Mouse (Mus musculus) heart, embryonic 11.5 days (tissue): Measurements from ENCODE around the gene Smyd1. TPM values are rescaled to one million over a fixed set of nuclear protein-coding genes. Genes with fewer than 3 reads are reported as not detected.

Source experiments
- ATAC-seq: fragments of 200-750 bp; cut with Nextera tagmentation; replicated peaks from 2 replicates; pipeline ENCODE4 v1.8.0; 2017; ENCODE audit warnings: moderate library complexity; ENCODE audit not compliant: insufficient number of reproducible peaks, low FRiP score, low TSS enrichment
- H3K27ac ChIP-seq: fragments of 300-500 bp; sonication (generic); 2 replicates; pipeline ENCODE4 v1.5.1; 2014; ENCODE audit warnings: mild to moderate bottlenecking, low read depth, low read length
- H3K27me3 ChIP-seq: fragments of 300-500 bp; sonication (generic); 2 replicates; pipeline ENCODE4 v1.6.1; 2014; ENCODE audit warnings: mild to moderate bottlenecking, low read length, mixed read lengths; ENCODE audit not compliant: control insufficient read depth, insufficient read depth
- H3K36me3 ChIP-seq: fragments of 300-500 bp; sonication (generic); 2 replicates; pipeline ENCODE4 v1.6.1; 2014; ENCODE audit warnings: mild to moderate bottlenecking, low read length, moderate library complexity, mixed read lengths; ENCODE audit not compliant: control insufficient read depth, insufficient read depth
- H3K4me1 ChIP-seq: fragments of 300-500 bp; sonication (generic); 2 replicates; pipeline ENCODE4 v1.6.1; 2014; ENCODE audit warnings: low read length; ENCODE audit not compliant: control insufficient read depth, insufficient read depth
- H3K4me2 ChIP-seq: fragments of 300-500 bp; sonication (generic); 2 replicates; pipeline ENCODE4 v1.6.1; 2014; ENCODE audit warnings: mild to moderate bottlenecking, moderate library complexity
- H3K4me3 ChIP-seq: fragments of 300-500 bp; sonication (generic); 2 replicates; pipeline ENCODE4 v1.5.1; 2014; ENCODE audit warnings: low read depth, low read length
- H3K9ac ChIP-seq: fragments of 300-500 bp; sonication (generic); 2 replicates; pipeline ENCODE4 v1.6.1; 2014; ENCODE audit warnings: mild to moderate bottlenecking, low read depth, low read length, moderate library complexity
- H3K9me3 ChIP-seq: fragments of 300-500 bp; sonication (generic); replicated peaks from 2 replicates; pipeline ENCODE4 v1.6.1; 2016; ENCODE audit warnings: low read length; ENCODE audit not compliant: control insufficient read depth
- WGBS: fragments of 180-500 bp; shearing (Covaris S2); extraction: QIAGEN DNeasy Blood & Tissue Kit; methylation state at CpG from one replicate; pipeline ENCODE4 v1.1.7; 2014; ENCODE audit not compliant: insufficient replicate concordance; 5-methylcytosine and 5-hydroxymethylcytosine counted together
- polyA plus RNA-seq: library from polyadenylated mRNA; unstranded; fragments of >200 nt; fragmentation: Nextera tagmentation; extraction: Ambion mirVana; gene quantifications from 2 replicates; pipeline ENCODE4 v1.2.1, GENCODE M21; 2014

The Smyd1 gene
- polyA plus RNA-seq, 1 experiment from 2014 or later, result 164 TPM

- H3K27me3 ChIP-seq, result no peaks in the 10 kb centered on the region
- no peaks in the 10 kb centered on the region for H3K36me3 ChIP-seq
- ATAC-seq, result 0 out of 2 replicates have a peak, but pooled peaks have one; percentile 39
- peaks cover under 1% of the 10 kb centered on the region; the same call in 1 of the 2 replicates for H3K4me1 ChIP-seq
- H3K9ac ChIP-seq, result no peak overlapping the region
- no peak overlapping the region for H3K27ac ChIP-seq
- 61% methylated on average over 5 of the region's 5 CpGs for WGBS
- no peaks in the 10 kb centered on the region for H3K9me3 ChIP-seq
- H3K4me3 ChIP-seq, result no peak overlapping the region
- no peak overlapping the region for H3K4me2 ChIP-seq
Measured at GRCm38 (mm10) chr6:71203674-71204073, 118.4 kb downstream of the Smyd1 start.

GRCm38 (mm10) chr6:71201925-71202324, 120.1 kb downstream of the Smyd1 start:
- Histone ChIP-seq H3K9me3 (no peaks in the 10 kb centered on the region), H3K9ac (no peak overlapping the region), H3K36me3 (no peaks in the 10 kb centered on the region), H3K4me1 (peaks cover 13% of the 10 kb centered on the region), H3K27me3 (no peaks in the 10 kb centered on the region), H3K4me3 (no peak overlapping the region), H3K4me2 (no peak overlapping the region), H3K27ac (no peak overlapping the region)
- ATAC-seq, result no peak
- 46% methylated on average over 5 of the region's 5 CpGs for WGBS

DNA sequence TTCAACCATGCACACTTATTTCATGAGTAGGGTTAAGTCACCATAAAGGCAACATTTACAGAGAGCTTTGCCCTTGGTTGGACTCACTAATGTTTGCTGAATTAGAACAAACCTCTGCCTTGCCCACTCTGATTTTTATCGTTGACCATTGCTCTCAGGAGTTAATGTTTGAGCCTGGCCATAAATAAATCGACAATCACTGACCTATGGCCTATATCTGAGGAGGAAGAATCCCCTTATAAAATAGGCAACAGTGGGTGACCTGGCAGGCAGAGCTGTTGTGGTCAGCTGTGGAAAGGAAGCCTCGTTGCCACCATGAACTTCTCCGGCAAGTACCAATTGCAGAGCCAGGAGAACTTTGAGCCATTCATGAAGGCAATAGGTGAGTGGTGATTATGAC, 122.4 kb downstream of the Smyd1 start, which contains the start of gene Fabp1:
TSS of gene Fabp1 (plus strand) at position 216 of the 400 bp plus-strand sequence.
- H3K36me3 ChIP-seq, result no peaks in the 10 kb centered on the region

DNA sequence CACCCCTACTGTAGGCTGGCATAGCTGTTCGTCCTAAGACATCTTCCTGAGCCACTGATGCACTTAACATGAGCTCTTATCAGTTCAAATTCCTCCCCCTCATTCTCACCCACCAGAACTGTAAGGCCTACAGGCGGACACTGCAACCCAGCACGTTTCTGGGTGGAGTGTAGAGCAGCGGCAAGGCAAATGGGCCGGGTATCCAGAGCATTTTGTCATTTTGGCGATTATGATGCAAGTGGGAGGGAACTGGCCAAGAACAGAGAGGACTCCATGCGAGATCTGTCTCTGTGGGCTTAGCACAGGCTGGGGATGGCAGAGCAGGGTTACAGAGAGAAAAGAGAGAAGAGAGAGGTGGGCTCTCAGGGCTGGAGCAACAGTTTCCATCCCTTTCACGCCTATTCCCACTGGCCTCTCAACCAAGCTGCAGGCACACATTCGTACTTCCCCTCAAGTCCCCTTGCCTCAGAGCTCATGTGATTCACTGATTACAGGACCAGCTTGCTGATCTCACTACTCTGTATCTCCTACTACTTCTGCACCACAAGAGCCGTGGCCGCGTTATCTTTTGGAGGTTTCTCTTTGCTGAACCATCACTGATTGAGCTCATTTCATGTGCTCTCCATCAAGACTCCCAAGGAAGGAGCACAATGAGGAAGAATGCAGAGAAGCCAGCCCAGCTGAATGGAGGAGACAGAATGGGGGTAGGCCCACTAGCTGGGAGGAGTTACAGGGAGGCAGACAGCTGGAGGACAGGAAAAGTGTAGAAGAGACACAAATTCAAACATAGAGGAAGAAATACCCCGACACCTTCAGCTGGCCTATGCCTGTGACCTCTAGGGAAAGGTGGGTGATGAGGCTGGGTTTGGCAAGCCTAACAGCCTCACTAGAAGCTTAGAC, 124.1 kb downstream of the Smyd1 start:
- Histone ChIP-seq H3K4me2 (no peak overlapping the region; the same call in 1 of the 2 replicates), H3K27ac (no peak overlapping the region), H3K9me3 (no peaks in the 10 kb centered on the region), H3K4me3 (no peak overlapping the region), H3K36me3 (no peaks in the 10 kb centered on the region), H3K4me1 (peaks cover 13% of the 10 kb centered on the region), H3K27me3 (no peaks in the 10 kb centered on the region), H3K9ac (no peak overlapping the region)
- no peak for ATAC-seq
- 47% methylated on average over 13 of the region's 13 CpGs for WGBS

More for the DNA sequence above, 122.4 kb downstream of the Smyd1 start, which contains the start of gene Fabp1:
- WGBS, result 78% methylated on average over 4 of the region's 4 CpGs
- peaks cover 13% of the 10 kb centered on the region for H3K4me1 ChIP-seq
- H3K9ac ChIP-seq, result no peak within 1 kb of the TSS
- H3K4me2 ChIP-seq, result no peak within 1 kb of the TSS
- no peak within 1 kb of the TSS for H3K27ac ChIP-seq
- ATAC-seq, result no peak
- no peak within 1 kb of the TSS for H3K4me3 ChIP-seq
- no peaks in the 10 kb centered on the region for H3K9me3 ChIP-seq
- no peaks in the 10 kb centered on the region for H3K27me3 ChIP-seq

DNA sequence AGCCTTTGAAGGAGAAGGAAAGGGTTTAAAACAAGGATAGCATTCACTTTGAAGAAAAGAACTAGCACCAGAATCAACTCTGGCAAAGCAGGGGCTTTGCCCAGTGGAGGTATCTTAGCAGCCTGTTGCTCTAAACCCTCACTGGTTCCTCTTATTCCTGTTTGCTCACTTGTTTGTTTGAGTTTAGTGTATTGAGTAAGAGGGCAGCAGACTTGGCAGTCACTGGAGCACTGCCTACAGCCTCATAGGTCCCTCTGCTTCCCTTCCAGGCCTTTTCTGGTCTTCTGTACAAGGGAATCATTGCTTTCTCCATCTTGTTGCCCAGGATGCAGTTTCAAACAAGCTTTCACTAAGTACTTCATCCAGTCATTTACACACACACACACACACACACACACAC, 125.9 kb downstream of the Smyd1 start:
- Histone ChIP-seq H3K4me3 (no peak overlapping the region), H3K4me1 (peaks cover 13% of the 10 kb centered on the region), H3K27ac (no peak overlapping the region), H3K9me3 (no peaks in the 10 kb centered on the region), H3K9ac (no peak overlapping the region), H3K36me3 (no peaks in the 10 kb centered on the region), H3K27me3 (no peaks in the 10 kb centered on the region), H3K4me2 (no peak overlapping the region)
- no peak for ATAC-seq

DNA sequence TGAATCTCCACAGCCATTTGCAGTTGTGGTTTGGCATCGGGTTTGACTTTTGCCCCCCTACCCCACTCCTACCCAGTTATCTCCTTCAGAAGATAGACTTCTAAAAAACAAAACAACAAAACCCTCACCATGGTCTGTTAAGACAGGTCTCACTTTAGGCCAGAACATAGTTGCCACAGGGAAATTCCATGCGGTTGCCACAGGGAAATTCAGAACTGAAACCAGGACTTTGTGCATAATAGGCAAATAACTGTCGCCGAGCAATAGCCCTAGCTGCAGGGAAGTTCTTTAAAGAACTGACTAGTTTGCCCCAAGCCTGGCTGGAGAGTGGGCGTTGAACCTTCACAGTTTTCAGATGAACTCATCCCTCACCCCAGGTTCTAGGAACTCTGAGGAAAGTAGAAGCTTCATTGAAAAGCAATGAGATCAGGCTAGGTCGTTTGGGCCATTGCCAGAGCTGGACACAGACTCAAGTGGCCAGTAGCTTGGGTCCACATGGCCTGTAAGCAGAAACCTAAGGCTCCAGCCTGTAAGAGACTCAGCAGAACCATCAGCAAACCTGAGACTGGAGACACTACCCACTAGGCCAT, 128.8 kb downstream of the Smyd1 start:
- Histone ChIP-seq H3K9me3 (no peaks in the 10 kb centered on the region), H3K4me3 (no peak overlapping the region), H3K9ac (no peak overlapping the region), H3K4me1 (peaks cover 8% of the 10 kb centered on the region), H3K27me3 (no peaks in the 10 kb centered on the region), H3K36me3 (no peaks in the 10 kb centered on the region), H3K4me2 (no peak overlapping the region), H3K27ac (no peak overlapping the region)
- WGBS, result 76% methylated on average over 6 of the region's 6 CpGs
- no peak for ATAC-seq

- H3K36me3 ChIP-seq, result no peaks in the 10 kb centered on the region
- no peak for ATAC-seq
- WGBS, result 93% methylated on average over 2 of the region's 2 CpGs
- no peak overlapping the region for H3K27ac ChIP-seq
- H3K4me1 ChIP-seq, result no peaks in the 10 kb centered on the region; the same call in 1 of the 2 replicates
- H3K4me3 ChIP-seq, result no peak overlapping the region
- H3K9me3 ChIP-seq, result no peaks in the 10 kb centered on the region
- no peaks in the 10 kb centered on the region for H3K27me3 ChIP-seq
- no peak overlapping the region for H3K9ac ChIP-seq
- no peak overlapping the region for H3K4me2 ChIP-seq
Measured at GRCm38 (mm10) chr6:71190501-71190900, 131.5 kb downstream of the Smyd1 start.

GRCm38 (mm10) chr6:71189578-71189977, 132.5 kb downstream of the Smyd1 start:
- H3K4me2 ChIP-seq, result no peak overlapping the region
- no peaks in the 10 kb centered on the region for H3K36me3 ChIP-seq
- no peak overlapping the region for H3K4me3 ChIP-seq
- H3K9ac ChIP-seq, result no peak overlapping the region
- no peaks in the 10 kb centered on the region for H3K27me3 ChIP-seq
- no peaks in the 10 kb centered on the region for H3K9me3 ChIP-seq
- 42% methylated on average over 1 of the region's 1 CpGs for WGBS
- no peak for ATAC-seq
- H3K27ac ChIP-seq, result no peak overlapping the region
- H3K4me1 ChIP-seq, result no peaks in the 10 kb centered on the region; the same call in 1 of the 2 replicates
